Mouse (Mus musculus) intestine, embryonic 14.5 days (tissue): Measurements from ENCODE around the gene Ush2a. TPM values are rescaled to one million over a fixed set of nuclear protein-coding genes. Genes with fewer than 3 reads are reported as not detected.
A peak's percentile ranks its signal among the peaks of the same experiment; 100 is the strongest.

Experiments
- ATAC-seq: fragments of 200-750 bp; cut with Nextera tagmentation; replicated peaks from 2 replicates; pipeline ENCODE4 v1.8.0; 2017; ENCODE audit warnings: low read depth, moderate number of reproducible peaks, moderate TSS enrichment, moderate library complexity; ENCODE audit not compliant: low FRiP score, low TSS enrichment
- DNase-seq: peaks from one replicate; pipeline ENCODE4 v3.0.0-alpha.2; 2018; ENCODE audit warnings: low spot score
- H3K27ac ChIP-seq: fragments of 300-500 bp; sonication (generic); 2 replicates; pipeline ENCODE4 v1.5.1; 2014; ENCODE audit warnings: low read depth, mild to moderate bottlenecking, control low read depth
- H3K27me3 ChIP-seq: fragments of 300-500 bp; sonication (generic); replicated peaks from 2 replicates; pipeline ENCODE4 v1.6.1; 2014; ENCODE audit warnings: low read length, control low read depth; ENCODE audit not compliant: control insufficient read depth, insufficient read depth
- H3K36me3 ChIP-seq: fragments of 300-500 bp; sonication (generic); 2 replicates; pipeline ENCODE4 v1.6.1; 2014; ENCODE audit warnings: low read length, control low read depth; ENCODE audit not compliant: control insufficient read depth, insufficient read depth
- H3K4me1 ChIP-seq: fragments of 300-500 bp; sonication (generic); replicated peaks from 2 replicates; pipeline ENCODE4 v1.6.1; 2014; ENCODE audit warnings: low read length, control low read depth, mixed read lengths; ENCODE audit not compliant: control insufficient read depth, insufficient read depth
- H3K4me2 ChIP-seq: fragments of 300-500 bp; sonication (generic); 2 replicates; pipeline ENCODE4 v1.6.1; 2014; ENCODE audit warnings: low read length
- H3K4me3 ChIP-seq: fragments of 300-500 bp; sonication (generic); 2 replicates; pipeline ENCODE4 v1.5.1; 2014; ENCODE audit warnings: low read depth, low read length, control low read depth, mixed read lengths
- H3K9ac ChIP-seq: fragments of 300-500 bp; sonication (generic); 2 replicates; pipeline ENCODE4 v1.6.1; 2014; ENCODE audit warnings: mild to moderate bottlenecking, low read length
- H3K9me3 ChIP-seq: fragments of 300-500 bp; sonication (generic); 2 replicates; pipeline ENCODE4 v1.6.1; 2016; ENCODE audit warnings: low read length, control low read depth; ENCODE audit not compliant: control insufficient read depth
- WGBS: fragments of 180-500 bp; shearing (Covaris S2); extraction: QIAGEN DNeasy Blood & Tissue Kit; methylation state at CpG from one replicate; pipeline ENCODE4 v1.1.7; 2014; 5-methylcytosine and 5-hydroxymethylcytosine counted together
- polyA plus RNA-seq: library from polyadenylated mRNA; unstranded; fragments of >200 nt; fragmentation: Nextera tagmentation; extraction: Ambion mirVana; gene quantifications from 2 replicates; pipeline ENCODE4 v1.2.1, GENCODE M21; 2014

Gene Ush2a
- polyA plus RNA-seq, 1 experiment from 2014 or later: 0.04 TPM

DNA sequence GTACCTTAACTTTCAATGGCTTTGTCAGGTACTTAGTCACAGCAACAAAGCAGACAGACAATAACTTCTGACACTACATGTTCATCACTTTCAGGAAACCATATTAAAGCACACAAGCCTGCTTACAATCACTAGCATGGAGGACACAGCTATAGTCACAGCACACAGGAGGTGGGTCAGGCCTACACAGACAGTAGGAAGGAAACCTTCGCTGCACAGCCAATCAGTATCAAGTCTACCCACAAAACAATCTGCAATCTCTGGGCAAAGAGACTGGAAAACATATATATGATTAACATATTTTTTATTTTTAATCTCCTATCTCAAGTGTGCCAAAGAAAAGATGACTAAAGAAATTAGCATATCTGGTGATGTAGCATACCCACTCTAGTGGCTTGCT lies 743.0 kb downstream of the Ush2a start:
- no peak overlapping the region for H3K4me3 ChIP-seq

DNA sequence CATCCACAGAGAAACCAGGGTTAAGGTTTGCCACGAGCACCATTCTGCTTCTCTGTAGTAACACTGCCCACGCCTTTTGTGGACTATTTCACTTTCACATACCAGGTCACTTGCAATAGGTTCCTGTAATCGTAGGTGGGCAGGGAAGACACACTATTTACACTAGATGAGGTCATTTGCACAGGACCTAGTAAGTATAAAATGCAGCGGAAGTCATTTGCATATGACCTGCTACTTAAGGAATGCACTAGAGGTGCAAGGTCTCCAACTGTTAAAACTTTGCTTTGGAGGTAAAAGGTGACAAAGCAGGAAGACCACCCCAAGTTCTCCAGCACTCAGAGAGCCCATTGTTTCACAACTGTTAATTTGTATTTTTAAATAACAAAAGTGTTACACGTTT lies 744.4 kb downstream of the Ush2a start:
- H3K27me3 ChIP-seq: no peaks in the 10 kb centered on the region
- 48% methylated on average over 5 of the region's 5 CpGs for WGBS
- H3K4me1 ChIP-seq: peaks cover 17% of the 10 kb centered on the region
- peak overlapping the region; percentile 71 for H3K4me2 ChIP-seq
- H3K36me3 ChIP-seq: peaks cover 10% of the 10 kb centered on the region
- H3K4me3 ChIP-seq: peak overlapping the region; percentile 98
- H3K9ac ChIP-seq: no peak overlapping the region
- DNase-seq: no peak
- no peak overlapping the region for H3K27ac ChIP-seq
- 0 out of 2 replicates have a peak, but pooled peaks have one; percentile 6 for ATAC-seq
- no peaks in the 10 kb centered on the region for H3K9me3 ChIP-seq

More for the DNA sequence above, 743.0 kb downstream of the Ush2a start:
- Histone ChIP-seq H3K4me1 (peaks cover 17% of the 10 kb centered on the region), H3K9ac (no peak overlapping the region), H3K9me3 (no peaks in the 10 kb centered on the region), H3K27me3 (no peaks in the 10 kb centered on the region), H3K4me2 (no peak overlapping the region), H3K36me3 (peaks cover 24% of the 10 kb centered on the region), H3K27ac (no peak overlapping the region)
- no peak for DNase-seq
- ATAC-seq: no peak
- 94% methylated on average over 1 of the region's 1 CpGs for WGBS

DNA sequence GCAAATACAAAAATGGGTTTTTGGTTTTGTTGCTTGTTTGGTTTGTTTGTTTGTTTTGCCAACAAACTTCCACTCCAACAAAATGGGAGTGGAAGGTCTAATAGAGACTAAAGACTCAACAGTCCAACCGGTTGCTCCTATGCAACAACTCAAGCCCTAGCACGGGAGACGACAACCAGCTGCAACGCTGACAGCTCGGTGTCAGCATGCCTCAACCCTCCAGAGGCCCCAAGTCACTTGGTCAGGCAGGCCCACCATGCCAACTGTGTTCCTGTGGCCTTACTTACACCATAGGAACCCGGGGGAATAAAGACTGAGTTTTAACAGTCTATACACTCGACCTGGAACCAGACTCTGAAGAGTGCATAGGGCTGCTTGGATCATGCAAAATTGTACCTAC lies 745.0 kb downstream of the Ush2a start:
- peaks cover 9% of the 10 kb centered on the region; the same call in 1 of the 2 replicates for H3K36me3 ChIP-seq
- H3K4me3 ChIP-seq: peak overlapping the region; percentile 98
- ATAC-seq (peak; percentile 37; the same call in 1 of the 2 replicates), DNase-seq (peak; percentile 65)
- peak overlapping the region; percentile 97 for H3K9ac ChIP-seq
- H3K27me3 ChIP-seq: no peaks in the 10 kb centered on the region
- no peaks in the 10 kb centered on the region for H3K9me3 ChIP-seq
- peaks cover 17% of the 10 kb centered on the region for H3K4me1 ChIP-seq
- 1% methylated on average over 7 of the region's 7 CpGs for WGBS
- H3K4me2 ChIP-seq: peak overlapping the region; percentile 71
- H3K27ac ChIP-seq: no peak overlapping the region

DNA sequence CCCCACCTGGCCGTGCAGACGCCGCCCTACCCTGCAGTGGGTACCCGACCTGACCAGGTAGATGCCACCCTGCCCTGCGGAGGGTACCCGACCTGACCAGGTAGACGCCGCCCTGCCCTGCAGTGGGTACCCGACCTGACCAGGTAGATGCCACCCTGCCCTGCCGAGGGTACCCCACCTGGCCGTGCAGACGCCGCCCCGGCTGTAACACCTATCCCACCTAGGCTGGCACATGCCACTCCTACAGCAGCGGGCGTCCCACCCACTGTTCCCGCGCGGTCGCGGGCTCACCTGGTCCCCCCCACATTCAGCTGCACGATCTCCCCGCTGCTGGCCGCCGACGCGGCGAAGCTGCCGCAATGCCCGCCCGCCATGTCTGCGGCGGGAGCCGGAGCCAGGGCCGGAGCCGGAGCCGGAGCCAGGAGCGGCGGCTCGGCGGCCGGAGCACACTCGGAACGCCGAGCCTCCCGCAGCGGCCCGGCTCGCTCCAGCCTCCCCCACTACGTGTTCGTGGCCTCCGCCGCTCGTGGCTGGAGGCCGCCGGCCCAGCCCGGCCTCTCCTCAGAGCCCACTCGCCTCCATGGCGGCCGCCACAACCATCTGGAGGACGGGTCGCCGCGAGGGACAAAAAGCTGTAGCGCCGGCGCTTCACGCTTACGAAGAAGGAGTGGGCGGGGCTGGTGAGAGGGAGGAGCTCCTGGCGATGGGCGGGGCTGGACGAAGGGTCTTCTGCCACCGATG lies 745.6 kb downstream of the Ush2a start, which contains the start of gene Kctd3:
Gene Kctd3 (minus strand): TSS at position 603 of the 741 bp plus-strand sequence.
- peak; percentile 99 for DNase-seq
- ATAC-seq: peak; percentile 83
- Histone ChIP-seq H3K9ac (peak within 1 kb of the TSS; percentile 97), H3K27me3 (no peaks in the 10 kb centered on the region), H3K27ac (peak within 1 kb of the TSS; percentile 44; the same call in 1 of the 2 replicates), H3K4me1 (peaks cover 17% of the 10 kb centered on the region), H3K4me2 (peak within 1 kb of the TSS; percentile 71), H3K36me3 (peaks cover 9% of the 10 kb centered on the region; the same call in 1 of the 2 replicates), H3K4me3 (peak within 1 kb of the TSS; percentile 98), H3K9me3 (no peaks in the 10 kb centered on the region)
- WGBS: under 1% methylated on average over 67 of the region's 74 CpGs

DNA sequence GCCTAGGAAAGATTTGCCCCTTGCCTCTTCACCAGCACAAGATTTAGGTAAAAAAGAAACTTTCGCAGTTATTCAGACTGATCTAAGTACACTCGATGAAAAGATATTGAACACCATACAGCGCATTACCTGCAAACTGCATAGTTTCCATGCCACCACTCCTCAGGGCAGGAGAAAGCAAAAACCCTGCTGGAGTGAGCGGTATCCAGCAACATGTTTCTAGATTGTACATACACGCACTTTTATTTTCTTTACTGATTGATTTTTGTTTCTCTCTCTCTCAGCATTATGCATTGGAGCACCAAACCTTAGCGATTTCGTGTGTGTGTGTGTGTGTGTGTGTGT lies 746.1 kb downstream of the Ush2a start:
- Histone ChIP-seq H3K27ac (no peak overlapping the region), H3K27me3 (no peaks in the 10 kb centered on the region), H3K36me3 (peaks cover 6% of the 10 kb centered on the region; the same call in 1 of the 2 replicates), H3K9me3 (no peaks in the 10 kb centered on the region), H3K4me2 (peak overlapping the region; percentile 32), H3K9ac (no peak overlapping the region), H3K4me3 (peak overlapping the region; percentile 98), H3K4me1 (peaks cover 20% of the 10 kb centered on the region)
- ATAC-seq (peak; percentile 56), DNase-seq (no peak)
- WGBS: 50% methylated on average over 7 of the region's 7 CpGs

DNA sequence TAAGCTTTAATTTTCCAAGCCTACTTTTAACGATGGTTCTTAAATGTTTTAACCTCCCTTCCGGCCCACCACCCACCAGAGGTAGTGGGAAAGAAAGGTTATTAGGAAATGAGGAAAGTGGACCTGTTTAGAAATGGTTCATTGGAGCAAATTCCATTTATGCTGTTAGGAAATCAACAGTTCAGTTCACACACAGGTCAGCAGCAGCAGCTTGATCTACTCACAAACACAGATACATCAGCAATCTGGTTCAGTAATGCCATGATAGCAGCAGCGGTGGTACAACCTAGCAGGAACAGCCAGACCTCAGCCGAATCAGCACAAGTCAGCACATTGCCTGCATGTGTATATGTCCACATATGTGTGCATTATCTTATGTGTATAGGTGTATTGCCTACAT lies 748.8 kb downstream of the Ush2a start:
- Histone ChIP-seq H3K9me3 (no peaks in the 10 kb centered on the region), H3K4me1 (peaks cover 27% of the 10 kb centered on the region), H3K27ac (no peak overlapping the region), H3K4me2 (no peak overlapping the region), H3K9ac (no peak overlapping the region), H3K36me3 (0 out of 2 replicates have a peak, but pooled peaks cover 1% of the 10 kb centered on the region), H3K27me3 (no peaks in the 10 kb centered on the region), H3K4me3 (no peak overlapping the region)
- WGBS: 86% methylated on average over 4 of the region's 4 CpGs
- DNase-seq (no peak), ATAC-seq (no peak)

DNA sequence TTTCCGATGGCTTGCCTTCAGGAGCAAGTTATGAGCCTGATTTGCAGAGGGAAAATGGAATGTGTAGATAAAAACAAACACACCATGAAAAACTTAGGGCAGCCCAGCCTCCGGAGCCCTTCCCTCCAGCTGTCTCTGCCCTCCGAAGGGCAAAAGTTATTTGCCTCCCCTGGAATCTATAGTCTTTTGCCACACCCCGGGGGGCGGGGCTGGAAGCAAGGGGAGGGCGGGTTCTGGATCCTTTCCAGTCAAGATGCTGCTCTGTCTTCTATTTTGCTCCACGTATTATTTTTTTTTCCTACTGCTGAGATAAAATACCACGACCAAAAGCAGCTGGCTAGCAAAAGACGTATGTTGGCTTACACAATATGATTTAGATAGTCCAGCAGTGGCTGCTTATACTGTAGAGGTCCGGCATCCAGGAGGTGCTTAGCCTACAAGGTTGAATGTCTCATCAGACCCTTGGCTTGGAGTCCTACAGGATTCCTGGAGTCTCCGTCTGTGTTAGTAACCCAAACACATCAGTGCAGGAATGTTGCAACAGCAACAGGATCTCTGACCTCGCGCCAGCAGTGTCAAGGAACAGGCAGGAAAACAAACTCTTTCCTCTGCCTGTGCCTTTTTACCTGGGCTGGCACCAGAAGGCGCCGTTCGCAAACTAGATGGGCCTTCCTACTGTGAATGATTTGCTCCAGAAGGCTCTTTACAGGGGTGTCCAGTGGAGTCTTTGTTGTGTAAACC lies 751.2 kb downstream of the Ush2a start:
- Histone ChIP-seq H3K27me3 (no peaks in the 10 kb centered on the region), H3K4me1 (peaks cover 13% of the 10 kb centered on the region; the same call in 1 of the 2 replicates), H3K9ac (peak overlapping the region; percentile 29; the same call in 1 of the 2 replicates), H3K27ac (no peak overlapping the region), H3K9me3 (no peaks in the 10 kb centered on the region), H3K36me3 (no peaks in the 10 kb centered on the region), H3K4me2 (peak overlapping the region; percentile 45), H3K4me3 (peak overlapping the region; percentile 13)
- DNase-seq (peak; percentile 73), ATAC-seq (peak; percentile 45; the same call in 1 of the 2 replicates)
- WGBS: 2% methylated on average over 16 of the region's 16 CpGs

DNA sequence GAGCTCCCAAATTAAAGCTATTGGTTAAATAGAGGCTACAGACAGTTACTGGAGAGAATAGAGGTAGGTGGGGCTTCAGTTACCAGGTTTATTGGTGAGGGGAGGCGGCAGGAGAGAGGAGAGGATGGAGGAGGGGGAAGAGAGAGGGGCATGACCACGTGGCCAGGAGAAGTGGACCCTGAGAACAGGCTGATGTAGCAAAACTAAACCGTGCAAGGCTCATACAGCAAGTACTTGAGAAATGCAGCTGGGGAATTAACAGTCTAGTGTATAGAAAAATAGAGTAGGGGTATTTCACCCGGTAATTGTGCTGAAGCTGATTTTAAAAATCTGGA lies 751.7 kb downstream of the Ush2a start:
- ATAC-seq (peak; percentile 29; the same call in 1 of the 2 replicates), DNase-seq (no peak)
- Histone ChIP-seq H3K9ac (peak overlapping the region; percentile 29; the same call in 1 of the 2 replicates), H3K36me3 (no peaks in the 10 kb centered on the region), H3K4me2 (peak overlapping the region; percentile 45), H3K4me3 (no peak overlapping the region), H3K4me1 (peaks cover 13% of the 10 kb centered on the region; the same call in 1 of the 2 replicates), H3K27ac (no peak overlapping the region), H3K9me3 (no peaks in the 10 kb centered on the region), H3K27me3 (no peaks in the 10 kb centered on the region)
- 10% methylated on average over 4 of the region's 4 CpGs for WGBS
